Mouse (Mus musculus): Measurements from ENCODE around the gene Tm2d3.

Gene Tm2d3

DNA sequence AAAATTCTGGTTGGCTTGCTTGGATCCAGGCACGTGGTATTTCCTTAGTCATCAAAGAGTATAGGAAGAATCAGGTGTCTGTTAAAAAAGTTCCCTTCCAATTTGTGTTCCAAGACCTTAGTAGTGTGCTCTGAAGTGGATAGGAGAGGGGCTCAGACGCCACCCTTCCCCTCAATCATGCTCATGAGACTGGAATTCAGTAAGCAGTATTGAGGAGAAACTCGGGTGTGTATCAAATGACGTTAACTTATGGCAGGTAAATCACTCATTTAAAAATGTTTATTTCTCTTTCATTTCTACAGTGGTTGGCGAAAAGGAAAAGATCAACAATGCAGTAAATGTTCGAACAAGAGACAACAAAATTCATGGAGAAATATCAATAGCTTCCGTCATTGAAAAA lies at the start of gene Tm2d3:
Tm2d3 (plus strand) TSS at position 301 of the 400 bp plus-strand sequence.
- DNase-seq (ENCODE audit: low spot score in 2 of 2) = no peak

- no peak for DNase-seq (ENCODE audit: low spot score in 2 of 2)
Observed at GRCm38 (mm10) chr7:65642371-65643304, 48.3 kb upstream of the Tm2d3 start.

DNA sequence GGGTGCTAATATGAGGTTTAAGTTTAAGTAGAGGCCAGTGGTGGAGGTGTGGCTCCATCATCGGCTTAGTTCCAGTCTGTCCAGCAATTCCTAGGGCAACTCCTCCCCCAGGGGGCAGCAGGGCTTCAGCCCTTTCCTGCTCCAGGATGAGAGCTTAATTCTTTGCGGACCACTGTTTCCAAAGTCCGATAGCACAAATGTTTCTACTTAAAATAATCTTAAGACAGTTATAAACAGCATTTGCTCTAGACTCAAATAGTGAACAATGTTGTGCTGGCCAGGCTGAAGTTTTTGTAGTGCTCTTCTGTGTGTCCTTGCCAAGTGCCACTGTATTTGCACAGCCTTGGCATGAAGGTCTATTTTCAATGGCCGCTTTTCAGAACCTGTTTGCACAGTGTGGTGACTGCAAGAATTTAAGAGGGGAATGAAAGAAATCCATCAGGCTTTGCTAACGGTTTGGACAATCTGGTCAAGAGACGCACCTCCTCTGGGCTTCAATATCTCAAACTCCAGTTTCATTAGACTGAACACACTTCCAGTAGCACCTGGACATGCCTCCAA lies 47.0 kb upstream of the Tm2d3 start:
- no peak for DNase-seq (ENCODE audit: low spot score in 2 of 2)

DNA sequence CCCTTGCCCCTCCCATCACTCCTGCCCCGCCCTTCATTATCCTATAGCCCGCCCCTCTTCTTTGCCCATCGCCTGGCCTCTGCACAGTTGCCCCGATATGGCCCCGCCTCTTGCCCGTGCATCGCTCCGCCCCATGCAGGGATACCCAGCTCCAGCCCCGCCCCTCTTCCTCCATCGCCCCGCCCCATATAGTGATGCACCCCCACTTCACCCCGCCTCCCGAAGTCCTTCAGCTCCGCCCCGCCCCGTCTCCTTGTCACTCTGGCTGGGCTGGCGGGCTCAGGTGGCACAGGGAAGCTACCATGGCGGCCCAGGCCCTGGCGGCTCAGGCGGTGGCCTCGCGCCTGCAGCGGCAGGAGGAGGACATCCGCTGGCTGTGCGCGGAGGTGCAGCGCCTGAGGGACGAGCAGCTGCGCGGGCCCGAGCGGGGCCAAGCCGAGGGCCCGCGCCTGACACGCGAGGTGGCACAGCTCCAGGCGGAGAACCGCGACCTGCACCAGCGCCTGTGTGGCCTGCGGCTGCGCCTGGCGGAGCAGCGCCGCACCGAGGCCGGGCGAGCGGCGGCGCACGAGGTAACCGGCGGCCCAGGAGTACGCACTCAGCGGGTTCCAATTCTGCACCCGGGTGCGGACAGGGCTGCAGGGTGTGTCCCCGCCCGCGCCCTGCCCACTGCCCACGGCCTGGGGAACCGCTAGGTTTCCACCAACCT lies 46.2 kb upstream of the Tm2d3 start, which contains the start of gene Tarsl2:
Tarsl2 (plus strand) TSS at position 256 of the 709 bp plus-strand sequence.
- DNase-seq (ENCODE audit: low spot score in 2 of 2) = peak; percentile 98

GRCm38 (mm10) chr7:65645996-65646395 lies 45.0 kb upstream of the Tm2d3 start:
- no peak for DNase-seq (ENCODE audit: low spot score in 2 of 2)

GRCm38 (mm10) chr7:65650662-65651061 lies 40.3 kb upstream of the Tm2d3 start:
- DNase-seq (ENCODE audit: low spot score in 2 of 2) = no peak

DNA sequence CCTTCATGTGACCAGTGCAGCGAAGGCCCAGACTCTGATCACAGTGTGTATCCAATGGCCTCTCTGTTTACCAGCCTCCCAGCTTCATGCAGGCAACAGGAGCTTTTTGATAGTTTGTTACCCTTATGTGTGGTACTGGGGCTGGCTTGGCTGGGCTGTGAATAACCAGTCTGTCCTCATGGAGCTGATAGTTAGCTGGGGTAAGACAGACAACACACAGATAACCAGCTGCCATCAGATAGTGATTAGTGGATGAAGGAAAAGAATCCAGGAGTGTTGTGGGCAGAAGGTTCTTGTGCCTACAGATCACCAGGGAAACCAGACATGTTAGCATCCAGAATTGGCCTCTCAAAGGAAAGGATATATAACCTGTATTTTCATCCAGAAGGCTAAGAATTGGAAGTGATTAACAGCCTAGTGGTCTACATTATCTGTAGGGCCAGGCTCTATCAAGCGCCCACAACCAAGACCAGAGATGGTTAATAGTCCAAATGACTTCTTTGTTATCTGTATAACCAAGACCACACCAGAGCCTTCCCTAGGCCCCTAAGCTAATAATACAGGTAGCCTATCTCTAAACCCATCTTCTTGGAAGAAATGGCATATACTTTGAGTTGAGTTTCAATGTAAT lies 33.4 kb upstream of the Tm2d3 start:
- DNase-seq (ENCODE audit: low spot score in 2 of 2) = no peak

GRCm38 (mm10) chr7:65663225-65663790 lies 27.7 kb upstream of the Tm2d3 start:
- DNase-seq (ENCODE audit: low spot score in 2 of 2) = no peak

- no peak for DNase-seq (ENCODE audit: low spot score in 2 of 2)
Observed at GRCm38 (mm10) chr7:65663886-65664285, 27.1 kb upstream of the Tm2d3 start.

DNA sequence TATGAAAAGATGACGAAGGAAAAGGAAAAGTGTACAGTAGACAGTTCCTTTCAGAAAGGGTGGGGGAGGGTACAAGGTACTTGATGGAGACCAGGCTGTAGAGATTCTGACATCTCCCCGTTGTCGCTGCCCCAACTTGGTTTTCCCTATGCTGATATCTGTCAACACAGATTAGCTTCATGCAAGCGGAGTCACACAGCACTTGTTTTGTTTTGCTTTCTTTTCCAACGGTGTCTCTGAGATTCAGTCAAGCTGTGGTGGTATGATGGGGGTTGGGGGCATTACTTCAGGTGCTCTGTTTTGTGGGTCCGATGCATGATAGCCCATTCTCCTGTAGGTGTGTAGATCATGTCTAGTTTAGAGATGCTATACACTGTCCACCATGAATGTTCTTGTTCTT lies 23.5 kb upstream of the Tm2d3 start:
- DNase-seq (ENCODE audit: low spot score in 2 of 2) = no peak

GRCm38 (mm10) chr7:65678050-65678449 lies 12.9 kb upstream of the Tm2d3 start:
- no peak for DNase-seq (ENCODE audit: low spot score in 2 of 2)

- DNase-seq (ENCODE audit: low spot score in 2 of 2) = no peak
Observed at GRCm38 (mm10) chr7:65678900-65679595, 11.9 kb upstream of the Tm2d3 start.

GRCm38 (mm10) chr7:65681166-65681565 lies 9.8 kb upstream of the Tm2d3 start:
- no peak for DNase-seq (ENCODE audit: low spot score in 2 of 2)

DNA sequence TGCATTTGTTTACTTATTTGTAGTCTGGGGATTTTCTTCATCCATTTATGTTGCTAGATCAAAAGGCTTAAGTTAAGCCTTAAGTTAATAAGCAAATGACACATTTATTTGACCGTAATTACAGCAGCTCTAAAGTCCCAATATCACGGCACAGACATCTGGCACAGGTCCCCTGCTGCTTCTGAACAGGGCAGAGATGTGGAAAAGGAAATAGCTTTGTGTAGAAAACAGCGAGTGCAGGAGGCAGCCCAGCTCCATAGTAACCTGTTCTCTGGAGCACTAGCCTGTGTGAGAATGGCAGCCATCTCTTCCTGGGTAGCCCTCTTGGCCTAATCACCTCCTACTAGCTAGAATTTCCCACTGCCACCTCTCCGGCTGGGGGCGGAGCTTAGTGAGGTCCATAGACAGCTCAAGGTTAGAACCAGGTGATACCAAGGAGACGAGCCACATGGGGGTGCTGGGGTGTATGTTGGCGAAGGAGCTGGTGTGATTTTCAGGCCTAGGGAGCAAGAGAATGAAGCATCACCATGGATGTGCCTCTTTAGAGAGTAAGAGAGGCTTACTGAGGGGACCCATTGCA lies 6.6 kb upstream of the Tm2d3 start:
- no peak for DNase-seq (ENCODE audit: low spot score in 2 of 2)

DNA sequence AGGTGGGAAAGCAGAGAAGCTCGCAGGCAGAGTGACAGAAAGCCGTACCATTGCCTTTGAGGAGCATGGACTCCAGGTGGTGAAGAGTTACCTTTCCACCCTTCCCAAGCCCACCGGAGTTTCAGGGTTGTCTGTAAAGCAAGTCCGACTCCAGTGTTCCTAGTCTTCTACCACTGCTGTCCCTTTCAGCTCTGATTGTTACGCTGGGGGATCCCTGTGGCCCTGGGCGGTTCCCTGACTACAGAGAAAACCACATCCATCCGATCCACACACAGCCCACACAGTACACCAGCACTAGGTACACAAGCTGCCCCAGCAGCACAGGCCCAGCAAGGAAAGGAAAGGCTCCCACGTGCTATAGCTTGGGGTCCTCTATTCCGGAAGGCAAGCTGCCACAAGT lies 4.3 kb upstream of the Tm2d3 start:
- DNase-seq (ENCODE audit: low spot score in 2 of 2) = no peak

- no peak for DNase-seq (ENCODE audit: low spot score in 2 of 2)
Observed at GRCm38 (mm10) chr7:65691929-65692605, 1.1 kb downstream of the Tm2d3 start.

DNA sequence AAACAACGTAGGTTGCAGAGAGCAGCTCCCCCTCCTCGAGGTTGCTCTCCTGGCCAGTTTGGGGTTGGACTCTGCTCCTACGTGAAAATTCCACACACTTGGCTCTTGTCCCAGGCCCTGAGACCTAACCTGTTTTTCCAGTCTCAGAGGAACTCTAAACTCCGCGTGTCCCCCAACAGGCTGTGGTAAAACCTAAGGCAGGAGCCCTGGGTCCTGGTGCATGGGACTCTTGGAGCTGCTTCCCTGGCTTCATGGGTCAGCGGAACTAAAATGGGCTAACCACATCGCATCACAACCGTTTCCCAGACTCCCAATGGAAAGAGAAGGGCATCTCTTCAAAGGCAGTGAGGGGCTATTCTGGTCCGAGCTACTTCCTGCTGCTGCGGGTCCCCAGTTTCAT lies 1.9 kb downstream of the Tm2d3 start:
- DNase-seq (ENCODE audit: low spot score in 2 of 2) = no peak

DNA sequence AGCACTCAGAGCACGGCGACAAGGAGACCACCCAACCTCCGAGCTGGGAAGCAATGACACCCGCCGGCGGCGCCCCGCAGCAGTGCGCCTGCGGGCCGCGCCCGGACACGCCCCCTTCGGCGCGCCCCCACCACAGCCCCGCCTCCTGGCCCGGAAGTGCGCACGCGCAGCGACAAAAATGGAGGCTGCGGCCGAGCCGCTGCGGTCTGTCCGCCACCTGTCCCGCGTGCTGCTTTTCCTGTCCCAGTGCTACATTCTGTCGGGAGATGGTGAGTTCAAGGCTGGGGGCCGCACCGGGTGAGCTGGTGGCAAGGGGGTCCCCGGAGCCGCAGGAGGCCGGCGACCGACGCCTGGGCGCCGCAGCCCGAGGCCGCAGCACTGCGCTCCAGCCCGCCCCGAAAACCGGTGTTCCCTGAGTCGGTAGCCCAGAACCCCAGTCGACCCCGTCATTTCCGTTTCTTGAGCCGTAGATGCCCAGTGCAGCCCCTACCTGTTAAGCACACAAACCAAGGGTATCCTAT lies 2.4 kb downstream of the Tm2d3 start:
- DNase-seq (ENCODE audit: low spot score in 2 of 2) = peak; percentile 79 to 81

DNA sequence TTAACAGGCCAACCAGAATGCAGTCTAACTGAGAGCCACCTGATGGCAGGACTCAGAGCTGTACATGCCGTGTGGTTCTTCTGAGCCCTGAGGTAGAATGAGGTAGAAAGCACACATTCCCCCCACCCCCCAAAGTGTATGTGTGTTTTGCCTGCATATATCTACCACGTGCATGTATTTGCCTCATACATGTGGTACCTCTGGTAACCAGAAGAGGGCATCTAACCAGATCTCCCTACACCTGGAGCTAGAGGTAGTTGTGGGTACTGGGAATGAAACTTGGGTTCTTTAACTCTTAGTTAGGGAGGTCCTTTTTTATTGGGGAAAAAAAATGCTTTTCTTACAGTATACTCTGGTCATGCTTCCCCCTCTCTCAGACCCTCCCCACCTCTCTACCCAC lies 5.5 kb downstream of the Tm2d3 start:
- no peak for DNase-seq (ENCODE audit: low spot score in 2 of 2)

GRCm38 (mm10) chr7:65702076-65702475 lies 11.1 kb downstream of the Tm2d3 start:
- no peak for DNase-seq (ENCODE audit: low spot score in 2 of 2)
